Mouse (Mus musculus): ENCODE measurements around the gene Myo3a.

- no peak for TF ChIP-seq CTCF (IDR thresholded peaks at IDR 0.05; ENCODE audit: low read depth)
- no peak for TF ChIP-seq EP300 (IDR thresholded peaks at IDR 0.05; ENCODE audit: low read depth)
Measured at GRCm38 (mm10) chr2:22338269-22338857, 111.1 kb downstream of the Myo3a start.

All from liver, embryonic 14.5 days (tissue).